Mouse (Mus musculus) small intestine, adult 2 months (tissue): ENCODE results near the gene Synj2bp.

Experiments used
- CTCF ChIP-seq: fragments of 200-500 bp; IDR thresholded peaks from 2 replicates; pipeline ENCODE4 v1.5.1; 2012; ENCODE audit warnings: low read depth, mild to moderate bottlenecking, control low read depth, inconsistent platforms, low read length, moderate library complexity, mixed read lengths; ENCODE audit not compliant: insufficient replicate concordance, insufficient read length; ENCODE audit errors: extremely low read depth
- POLR2A ChIP-seq: fragments of 200-500 bp; IDR thresholded peaks from 2 replicates; pipeline ENCODE4 v1.6.1; 2012; ENCODE audit warnings: low read depth, mild to moderate bottlenecking, control low read depth, inconsistent platforms, low read length, moderate library complexity

DNA sequence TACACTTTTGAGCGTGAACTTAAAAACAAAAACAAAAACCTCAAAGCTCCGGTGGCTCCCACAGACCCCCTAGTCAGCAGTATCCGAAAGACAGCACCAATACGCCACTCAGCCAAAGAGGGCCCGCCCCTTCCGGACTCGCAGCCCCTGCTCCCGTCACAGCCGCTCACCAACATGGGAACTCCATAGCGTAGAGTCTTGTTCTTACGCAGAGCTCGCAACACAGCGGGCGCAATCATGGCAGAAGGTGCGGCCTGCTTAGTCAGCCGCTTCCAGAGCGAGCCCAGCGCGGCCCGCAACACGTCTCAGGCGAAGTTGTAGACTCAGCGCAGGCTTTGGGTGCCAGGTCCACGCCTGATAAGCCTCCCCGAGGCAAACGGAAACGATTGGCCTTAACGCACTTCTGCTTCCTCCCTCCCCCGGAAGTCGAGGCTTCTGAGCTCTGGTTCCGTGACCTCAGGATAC lies 48.0 kb downstream of the Synj2bp start, which contains the start of gene Cox16:
- no peak for TF ChIP-seq CTCF
- TF ChIP-seq POLR2A: peak; percentile 66
